Mouse (Mus musculus) hematopoietic stem cell, adult 5-6 weeks (primary cell): ENCODE measurements around the gene Aif1. TPM values are rescaled to one million over a fixed set of nuclear protein-coding genes. Genes with fewer than 3 reads are reported as not detected.
"Not testable (repeated sequence)": the region's sequence is repeated elsewhere in the genome, so short reads cannot be mapped to it uniquely, and the experiment has no call there.

Source experiments
- ATAC-seq, 2 experiments: fragments of 125-278 bp in 1 of 2; replicated peaks in 1 of 2; 2 replicates each; pipeline ENCODE4 v1.8.0; 2016 to 2017; ENCODE audit warnings: inconsistent platforms in 2 of 2, mild to moderate bottlenecking in 2 of 2, moderate number of reproducible peaks in 2 of 2, low read depth in 1 of 2, moderate TSS enrichment in 1 of 2; ENCODE audit not compliant: low FRiP score in 2 of 2, poor library complexity in 2 of 2, severe bottlenecking in 2 of 2, insufficient read depth in 1 of 2, low TSS enrichment in 1 of 2
- total RNA-seq: library from RNA; stranded (forward); fragments of 172-1452, 232-1000 nt; gene quantifications from 2 replicates; pipeline ENCODE4 v1.2.3, GENCODE M21; 2017

The Aif1 gene
- total RNA-seq, 1 experiment from 2014 or later, result not detected

GRCm38 (mm10) chr17:35134801-35135590 lies 40.9 kb downstream of the Aif1 start, which contains the start of gene Bag6:
Gene Bag6 (plus strand): TSS chr17:35135178.
- peak; percentile 74 to 85 for ATAC-seq

- no peak for ATAC-seq
Measured at GRCm38 (mm10) chr17:35133517-35133916, 42.4 kb downstream of the Aif1 start.

GRCm38 (mm10) chr17:35132174-35132560 lies 43.7 kb downstream of the Aif1 start:
- ATAC-seq, result no peak

GRCm38 (mm10) chr17:35131500-35132173 lies 44.2 kb downstream of the Aif1 start, which contains the start of gene Apom:
Gene Apom (minus strand): TSS chr17:35132050.
- no peak for ATAC-seq

GRCm38 (mm10) chr17:35131038-35131437 lies 44.8 kb downstream of the Aif1 start:
- no peak for ATAC-seq

- no peak for ATAC-seq
Measured at GRCm38 (mm10) chr17:35128996-35129395, 46.9 kb downstream of the Aif1 start.

- no peak for ATAC-seq
Measured at GRCm38 (mm10) chr17:35127017-35127416, 48.9 kb downstream of the Aif1 start.

GRCm38 (mm10) chr17:35126206-35126611 lies 49.7 kb downstream of the Aif1 start, which contains the start of gene D17H6S53E:
Gene D17H6S53E (plus strand): TSS chr17:35126373.
- ATAC-seq, result peak; percentile 15 to 43; a peak in 2 of 4 replicates

- ATAC-seq, result no peak
Measured at GRCm38 (mm10) chr17:35125578-35125977, 50.3 kb downstream of the Aif1 start.

- ATAC-seq, result no peak; a peak in 1 of 4 replicates
Measured at GRCm38 (mm10) chr17:35125081-35125480, 50.8 kb downstream of the Aif1 start.

- not testable (repeated sequence) for ATAC-seq
Measured at GRCm38 (mm10) chr17:35124261-35124896, 51.5 kb downstream of the Aif1 start.

- ATAC-seq, result not testable (repeated sequence)
Measured at GRCm38 (mm10) chr17:35123287-35123686, 52.6 kb downstream of the Aif1 start.

- ATAC-seq, result peak in 1 of 2 experiments; percentile 11; a peak in 1 of 4 replicates
Measured at GRCm38 (mm10) chr17:35121871-35122303, 54.0 kb downstream of the Aif1 start, which contains the start of gene Csnk2b. Gene Csnk2b (minus strand): TSS chr17:35122053.

- peak; percentile 88 to 89 for ATAC-seq
Measured at GRCm38 (mm10) chr17:35121143-35121799, 54.6 kb downstream of the Aif1 start, which contains the start of gene Gpank1. Gene Gpank1 (plus strand): TSS chr17:35121455.
